Comparison of ENCODE assay signal across 13 mouse cellular contexts in genomic region chr3:79028153-79028878, GRCm38 (mm10).
DNase-seq lines count a peak whose midpoint lies in the region; ATAC-seq and TF ChIP-seq lines count a peak whose summit lies in the region.
"Had no signal": no experiment of that assay in that cellular context is flagged by ENCODE, and none has a peak within 500 bp of the region (broad histone marks: within the 10 kb centered on the region; RNA-seq: fewer than 3 reads in every experiment).

No protein-coding gene starts in this region.

- H3K27ac ChIP-seq in lung, embryonic 14.5 days (ENCODE audit: low read depth), result no peak overlapping the region
- H3K27ac ChIP-seq in lung, postnatal 0 days (ENCODE audit: low read length), result no peak overlapping the region
- H3K27ac ChIP-seq: heart, adult 2 months; left cerebral cortex, adult 2 months had no signal

- no peak overlapping the region for H3K4me3 ChIP-seq in lung, embryonic 14.5 days (ENCODE audit: low read depth, low read length)
- H3K4me3 ChIP-seq in lung, adult 2 months (replicated peaks; ENCODE audit: extremely low read depth, low read depth, low read length), result no peak overlapping the region
- no peak overlapping the region for H3K4me3 ChIP-seq in lung, postnatal 0 days (ENCODE audit: low read depth, low read length)
- H3K4me3 ChIP-seq: heart, adult 2 months; left cerebral cortex, adult 2 months had no signal

- no peaks in the 10 kb centered on the region for H3K4me1 ChIP-seq in lung, embryonic 14.5 days (ENCODE audit: insufficient read depth)
- H3K4me1 ChIP-seq in lung, adult 2 months (ENCODE audit: control insufficient read depth, insufficient read depth, low read length), result peaks cover 4% of the 10 kb centered on the region; the same call in 1 of the 2 replicates
- no peaks in the 10 kb centered on the region for H3K4me1 ChIP-seq in lung, postnatal 0 days (ENCODE audit: insufficient read depth, low read depth, low read length)

- TF ChIP-seq POLR2A in lung, adult 2 months (IDR thresholded peaks at IDR 0.05; ENCODE audit: borderline replicate concordance, extremely low read depth, low read depth, low read length), result no peak

- no peaks in the 10 kb centered on the region for H3K36me3 ChIP-seq in lung, embryonic 14.5 days (ENCODE audit: insufficient read depth)
- H3K36me3 ChIP-seq in lung, postnatal 0 days (ENCODE audit: insufficient read depth, low read length), result no peaks in the 10 kb centered on the region

- no peak overlapping the region for H3K4me2 ChIP-seq in lung, embryonic 14.5 days
- no peak overlapping the region for H3K4me2 ChIP-seq in lung, postnatal 0 days (replicated peaks; ENCODE audit: low read depth, low read length)

- no peak for TF ChIP-seq CTCF in lung, embryonic 14.5 days (IDR thresholded peaks at IDR 0.05; ENCODE audit: low read depth)
- TF ChIP-seq CTCF in lung, adult 2 months (IDR thresholded peaks at IDR 0.05; ENCODE audit: insufficient read depth, low read length), result no peak
- TF ChIP-seq CTCF in lung, postnatal 0 days (IDR thresholded peaks at IDR 0.05), result no peak

- intact Hi-C loops in left cerebral cortex, postnatal 25 days (cut with DNase I), result no loop called here

- TF ChIP-seq EP300 in lung, postnatal 0 days (IDR thresholded peaks at IDR 0.05), result 0 out of 2 replicates have a peak, but pooled peaks have one; percentile 28

- peak; percentile 26 for DNase-seq in lung, embryonic 14.5 days
- DNase-seq in lung, adult 2 months, result no peak
- DNase-seq in lung, postnatal 0 days (ENCODE audit: low spot score), result peak; percentile 24
- no peak for DNase-seq in left cerebral cortex, adult 9 months (ENCODE audit: low spot score in 2 of 2)
- no peak for DNase-seq in left cerebral cortex, postnatal 25 days (ENCODE audit: low spot score in 2 of 2)
- no peak for DNase-seq in frontal cortex, postnatal 14 days (ENCODE audit: low spot score in 2 of 2)
- DNase-seq: cerebellum, postnatal 25 days; heart, adult 2 months; kidney, postnatal 36 days; right cerebral cortex, postnatal 4 days had no signal

- no peak overlapping the region for H3K9ac ChIP-seq in lung, embryonic 14.5 days
- no peak overlapping the region for H3K9ac ChIP-seq in lung, postnatal 0 days (replicated peaks; ENCODE audit: low read depth)

- no peaks in the 10 kb centered on the region for H3K9me3 ChIP-seq in lung, embryonic 14.5 days (ENCODE audit: low read depth, low read length)
- no peaks in the 10 kb centered on the region for H3K9me3 ChIP-seq in lung, postnatal 0 days (ENCODE audit: low read length)

- H3K27me3 ChIP-seq in lung, embryonic 14.5 days (ENCODE audit: insufficient read depth, low read length), result no peaks in the 10 kb centered on the region
- H3K27me3 ChIP-seq in lung, postnatal 0 days (replicated peaks; ENCODE audit: insufficient read depth, low read length), result no peaks in the 10 kb centered on the region

- ATAC-seq in lung, embryonic 14.5 days (ENCODE audit: insufficient read depth), result peak; percentile 35; the same call in 1 of the 2 replicates
- ATAC-seq in common myeloid progenitor, adult 5-6 weeks (replicated peaks; ENCODE audit: low read depth, poor library complexity, severe bottlenecking), result peak; percentile 97
- ATAC-seq in lung, postnatal 0 days, result no peak
- ATAC-seq: inflammation-experienced regulatory T-cells, adult 6 months had no signal

- 42% methylated on average over 14 of the region's 14 CpGs for WGBS in lung, embryonic 14.5 days
- WGBS in lung, adult 2 months, result 40% methylated on average over 14 of the region's 14 CpGs
- 35% methylated on average over 14 of the region's 14 CpGs for WGBS in lung, postnatal 0 days

Comparison
In these comparisons a context has a peak if more than half of its experiments do, and no peak if none do; other contexts are left out.
1. DNase-seq: peak in lung, embryonic 14.5 days (single experiment) and lung, postnatal 0 days (single experiment); none in lung, adult 2 months (single experiment), left cerebral cortex, adult 9 months (0 of 2), left cerebral cortex, postnatal 25 days (0 of 2) and frontal cortex, postnatal 14 days (0 of 2).